Mouse (Mus musculus) CH12.LX (cell line): ENCODE data around the gene Hscb. TPM values are rescaled to one million over a fixed set of nuclear protein-coding genes. Genes with fewer than 3 reads are reported as not detected.

Experiments used
- DNase-seq: peaks from one replicate; pipeline ENCODE4 v3.0.0-alpha.2; 2013; ENCODE audit errors: extremely low read depth
- H3K27ac ChIP-seq: 2 replicates; pipeline ENCODE4 v1.5.1; 2012; ENCODE audit warnings: low read depth, mild to moderate bottlenecking, control low read depth, moderate library complexity; ENCODE audit not compliant: insufficient read depth
- H3K27me3 ChIP-seq: replicated peaks from 2 replicates; pipeline ENCODE3; 2012; ENCODE audit warnings: inconsistent platforms
- H3K36me3 ChIP-seq, 2 experiments: replicated peaks in 1 of 2; 2 replicates each; pipeline versions ENCODE3 to v1.6.1; 2012; ENCODE audit warnings: inconsistent platforms in 1 of 2, low read length in 1 of 2, mild to moderate bottlenecking in 1 of 2, mixed read lengths in 1 of 2, moderate library complexity in 1 of 2; ENCODE audit not compliant: control insufficient read depth in 1 of 2, insufficient read depth in 1 of 2
- H3K4me1 ChIP-seq, 2 experiments: 2 replicates each; pipeline ENCODE4 v1.6.1; 2012; ENCODE audit warnings: inconsistent platforms in 1 of 2, moderate library complexity in 1 of 2; ENCODE audit not compliant: insufficient read depth in 2 of 2, control insufficient read depth in 1 of 2
- H3K4me2 ChIP-seq: 2 replicates; pipeline ENCODE4 v1.6.1; 2012; ENCODE audit warnings: low read depth, mild to moderate bottlenecking, control low read depth; ENCODE audit not compliant: poor library complexity, insufficient read depth, severe bottlenecking
- H3K4me3 ChIP-seq, 3 experiments: fragments of 150-350 bp in 1 of 3; sonication (generic) in 1 of 3; replicated peaks in 1 of 3; 2 replicates each; pipeline versions ENCODE3 to v1.5.1; 2011 to 2012; ENCODE audit warnings: low read depth in 2 of 3, low read length in 2 of 3, mild to moderate bottlenecking in 2 of 3, moderate library complexity in 2 of 3, control low read depth in 1 of 3, improper control_type of control experiment in 1 of 3, inconsistent platforms in 1 of 3, mixed read lengths in 1 of 3; ENCODE audit not compliant: poor library complexity in 1 of 3
- H3K79me2 ChIP-seq: replicated peaks from 2 replicates; pipeline ENCODE4 v1.6.1; 2012; ENCODE audit warnings: mild to moderate bottlenecking, moderate library complexity; ENCODE audit not compliant: control insufficient read depth, poor library complexity, insufficient read depth, severe bottlenecking; ENCODE audit errors: extremely low read depth
- H3K9ac ChIP-seq: 2 replicates; pipeline ENCODE4 v1.6.1; 2012; ENCODE audit warnings: low read depth, mild to moderate bottlenecking, control low read depth, moderate library complexity; ENCODE audit not compliant: insufficient read depth
- H3K9me3 ChIP-seq: replicated peaks from 2 replicates; pipeline ENCODE3; 2012; ENCODE audit warnings: low read length, inconsistent platforms, mixed read lengths
- BHLHE40 ChIP-seq: IDR thresholded peaks from 2 replicates; pipeline ENCODE4 v1.6.1; 2011; ENCODE audit warnings: mild to moderate bottlenecking, low read depth, low read length, improper control_type of control experiment
- CHD1 ChIP-seq: IDR thresholded peaks from 2 replicates; pipeline ENCODE4 v1.6.1; 2012; ENCODE audit warnings: low read depth, low read length, improper control_type of control experiment, inconsistent platforms
- CHD2 ChIP-seq: IDR thresholded peaks from 2 replicates; pipeline ENCODE4 v1.6.1; 2011; ENCODE audit warnings: low read length, improper control_type of control experiment
- CTCF ChIP-seq, 2 experiments: IDR thresholded peaks in 1 of 2; conservative IDR thresholded peaks in 1 of 2; 2 replicates each; pipeline ENCODE4 v1.5.1; 2011 to 2012; ENCODE audit warnings: low read depth in 2 of 2, low read length in 2 of 2, improper control_type of control experiment in 1 of 2, inconsistent platforms in 1 of 2, mild to moderate bottlenecking in 1 of 2, moderate library complexity in 1 of 2
- E2F4 ChIP-seq: IDR thresholded peaks from 2 replicates; pipeline ENCODE4 v1.6.1; 2011; ENCODE audit warnings: low read depth, low read length, improper control_type of control experiment; ENCODE audit not compliant: insufficient replicate concordance
- ELF1 ChIP-seq: IDR thresholded peaks from 2 replicates; pipeline ENCODE4 v1.6.1; 2014; ENCODE audit warnings: low read depth, mild to moderate bottlenecking, inconsistent platforms, low read length, improper control_type of control experiment
- EP300 ChIP-seq: IDR thresholded peaks from 2 replicates; pipeline ENCODE4 v1.6.1; 2011; ENCODE audit warnings: low read length, improper control_type of control experiment
- ETS1 ChIP-seq: conservative IDR thresholded peaks from 2 replicates; pipeline ENCODE4 v1.6.1; 2012; ENCODE audit warnings: low read depth, mild to moderate bottlenecking, inconsistent platforms, low read length, improper control_type of control experiment, moderate library complexity
- GABPA ChIP-seq: IDR thresholded peaks from 2 replicates; pipeline ENCODE4 v1.6.1; 2012; ENCODE audit warnings: low read depth, low read length, improper control_type of control experiment, inconsistent platforms; ENCODE audit not compliant: insufficient replicate concordance
- HCFC1 ChIP-seq: IDR thresholded peaks from 2 replicates; pipeline ENCODE4 v1.6.1; 2012; ENCODE audit warnings: low read depth, mild to moderate bottlenecking, inconsistent platforms, low read length, improper control_type of control experiment
- IRF4 ChIP-seq: IDR thresholded peaks from 2 replicates; pipeline ENCODE4 v1.6.1; 2014; ENCODE audit warnings: low read depth, mild to moderate bottlenecking, inconsistent platforms, low read length, improper control_type of control experiment
- JUN ChIP-seq: IDR thresholded peaks from 2 replicates; pipeline ENCODE4 v1.6.1; 2011; ENCODE audit warnings: low read depth, mild to moderate bottlenecking, low read length, improper control_type of control experiment, moderate library complexity; ENCODE audit not compliant: insufficient read depth
- JUND ChIP-seq: conservative IDR thresholded peaks from 2 replicates; pipeline ENCODE4 v1.6.1; 2011; ENCODE audit warnings: low read depth, low read length, improper control_type of control experiment
- KAT2A ChIP-seq: IDR thresholded peaks from 2 replicates; pipeline ENCODE4 v1.6.1; 2012; ENCODE audit warnings: low read length, improper control_type of control experiment, inconsistent platforms; ENCODE audit not compliant: insufficient replicate concordance
- MAFK ChIP-seq: IDR thresholded peaks from 2 replicates; pipeline ENCODE4 v1.6.1; 2011; ENCODE audit warnings: low read length, improper control_type of control experiment; ENCODE audit not compliant: insufficient replicate concordance
- MAX ChIP-seq: IDR thresholded peaks from 2 replicates; pipeline ENCODE4 v1.6.1; 2011; ENCODE audit warnings: low read length, improper control_type of control experiment
- MAZ ChIP-seq: IDR thresholded peaks from 2 replicates; pipeline ENCODE4 v1.6.1; 2012; ENCODE audit warnings: low read depth, mild to moderate bottlenecking, inconsistent platforms, low read length, improper control_type of control experiment, moderate library complexity
- MEF2A ChIP-seq: IDR thresholded peaks from 2 replicates; pipeline ENCODE4 v1.6.1; 2014; ENCODE audit warnings: low read depth, mild to moderate bottlenecking, inconsistent platforms, low read length, improper control_type of control experiment, borderline replicate concordance
- MXI1 ChIP-seq: IDR thresholded peaks from 2 replicates; pipeline ENCODE4 v1.6.1; 2011; ENCODE audit warnings: mild to moderate bottlenecking, low read depth, low read length, improper control_type of control experiment
- MYC ChIP-seq: IDR thresholded peaks from 2 replicates; pipeline ENCODE4 v1.6.1; 2011; ENCODE audit warnings: low read depth, mild to moderate bottlenecking, improper control_type of control experiment, low read length
- NELFE ChIP-seq: IDR thresholded peaks from 2 replicates; pipeline ENCODE4 v1.6.1; 2011; ENCODE audit warnings: low read depth, low read length, improper control_type of control experiment
- NRF1 ChIP-seq: IDR thresholded peaks from 2 replicates; pipeline ENCODE4 v1.6.1; 2014; ENCODE audit warnings: low read depth, mild to moderate bottlenecking, inconsistent platforms, low read length, improper control_type of control experiment, moderate library complexity
- PAX5 ChIP-seq: IDR thresholded peaks from 2 replicates; pipeline ENCODE4 v1.6.1; 2012; ENCODE audit warnings: low read length, inconsistent platforms, mixed read lengths
- POLR2A ChIP-seq: IDR thresholded peaks from 2 replicates; pipeline ENCODE4 v1.6.1; 2011; ENCODE audit warnings: low read depth, mild to moderate bottlenecking, improper control_type of control experiment, low read length
- POLR2AphosphoS2 ChIP-seq: IDR thresholded peaks from 2 replicates; pipeline ENCODE4 v1.6.1; 2011; ENCODE audit warnings: low read depth, low read length, improper control_type of control experiment
- RAD21 ChIP-seq: IDR thresholded peaks from 2 replicates; pipeline ENCODE4 v1.6.1; 2011; ENCODE audit warnings: low read depth, mild to moderate bottlenecking, low read length, improper control_type of control experiment, moderate library complexity
- RCOR1 ChIP-seq: conservative IDR thresholded peaks from 2 replicates; pipeline ENCODE4 v1.6.1; 2012; ENCODE audit warnings: low read depth, mild to moderate bottlenecking, inconsistent platforms, low read length, improper control_type of control experiment
- SIN3A ChIP-seq: IDR thresholded peaks from 2 replicates; pipeline ENCODE4 v1.6.1; 2012; ENCODE audit warnings: low read length, improper control_type of control experiment, inconsistent platforms
- SMC3 ChIP-seq: IDR thresholded peaks from 2 replicates; pipeline ENCODE4 v1.6.1; 2011; ENCODE audit warnings: low read depth, low read length, improper control_type of control experiment
- TBP ChIP-seq: conservative IDR thresholded peaks from 2 replicates; pipeline ENCODE4 v1.6.1; 2011; ENCODE audit warnings: low read depth, low read length, improper control_type of control experiment
- TCF12 ChIP-seq: IDR thresholded peaks from 2 replicates; pipeline ENCODE4 v1.6.1; 2014; ENCODE audit warnings: low read depth, mild to moderate bottlenecking, inconsistent platforms, low read length, improper control_type of control experiment
- UBTF ChIP-seq: IDR thresholded peaks from 2 replicates; pipeline ENCODE4 v1.6.1; 2012; ENCODE audit warnings: low read depth, mild to moderate bottlenecking, inconsistent platforms, low read length, improper control_type of control experiment, moderate library complexity
- USF1 ChIP-seq: IDR thresholded peaks from 2 replicates; pipeline ENCODE4 v1.6.1; 2014; ENCODE audit warnings: low read depth, mild to moderate bottlenecking, inconsistent platforms, low read length, improper control_type of control experiment
- USF2 ChIP-seq: conservative IDR thresholded peaks from 2 replicates; pipeline ENCODE4 v1.6.1; 2011; ENCODE audit warnings: low read depth, low read length, improper control_type of control experiment
- ZC3H11A ChIP-seq: IDR thresholded peaks from 2 replicates; pipeline ENCODE4 v1.6.1; 2012; ENCODE audit warnings: low read depth, mild to moderate bottlenecking, inconsistent platforms, low read length, improper control_type of control experiment
- ZKSCAN1 ChIP-seq: IDR thresholded peaks from 2 replicates; pipeline ENCODE4 v1.6.1; 2012; ENCODE audit warnings: low read depth, inconsistent platforms, low read length, improper control_type of control experiment, borderline replicate concordance
- ZMIZ1 ChIP-seq: IDR thresholded peaks from 2 replicates; pipeline ENCODE4 v1.6.1; 2012; ENCODE audit warnings: low read depth, mild to moderate bottlenecking, inconsistent platforms, low read length, improper control_type of control experiment
- ZNF384 ChIP-seq: IDR thresholded peaks from 2 replicates; pipeline ENCODE4 v1.6.1; 2012; ENCODE audit warnings: low read depth, low read length, improper control_type of control experiment, inconsistent platforms
- dilution Hi-C: fragments of 300-500 bp; cut with MboI; formaldehyde crosslinking; loops from 2 replicates; pipeline ENCODE4 v1.14.3; 2020; ENCODE audit warnings: low sequenced_read_pairs; ENCODE audit not compliant: extremely low pct_unique_long_range_greater_than_20kb, extremely low pct_ligation_motif_present
- in situ Hi-C: fragments of 300-500 bp; cut with MboI; formaldehyde crosslinking; loops from 3 replicates; pipeline ENCODE4 v1.14.3; 2019; ENCODE audit warnings: low sequenced_read_pairs, low pct_ligation_motif_present, low pct_unique_long_range_greater_than_20kb, mixed read lengths
- polyA plus RNA-seq: library from polyadenylated mRNA; unstranded; fragments of >175 nt; gene quantifications from 2 replicates; pipeline ENCODE4 v1.2.1, GENCODE M21; 2012; ENCODE audit warnings: low read depth; ENCODE audit not compliant: insufficient read length
- total RNA-seq, 2 experiments: library from RNA; depleted of rRNA; stranded (reverse); fragments of 300-350 nt in 1 of 2; fragments of >200 nt in 1 of 2; gene quantifications; 2 replicates each; pipeline ENCODE4 v1.2.3; 2012 to 2014

The Hscb gene
- total and polyA plus RNA-seq, 3 experiments, result 28.2 to 64.0 (median 59.5) TPM

DNA sequence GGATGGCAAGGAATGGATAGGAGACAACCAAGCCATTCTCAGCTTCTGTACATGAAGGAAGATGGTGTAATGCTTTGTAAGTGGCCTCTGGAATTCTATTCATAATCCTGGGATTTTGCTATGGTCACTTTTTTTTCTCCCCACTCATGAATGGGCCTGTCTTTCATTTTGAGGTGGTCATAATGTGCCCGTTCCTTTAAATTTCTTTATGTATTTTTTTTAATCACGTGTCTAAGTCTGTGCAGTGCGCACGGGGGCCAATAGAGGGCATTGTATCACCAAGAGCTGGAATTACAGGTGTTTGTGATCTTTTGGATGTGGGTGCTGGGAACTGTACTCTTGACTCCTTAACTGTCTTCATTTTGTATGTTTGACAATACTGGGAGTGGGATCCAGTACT, 888 bp upstream of the Hscb start:
- dilution Hi-C loops (no loop called here), in situ Hi-C loops (no loop called here)
- peak; percentile 73 for DNase-seq
- peak overlapping the region; percentile 89 for H3K27ac ChIP-seq
- H3K27me3 ChIP-seq, result no peaks in the 10 kb centered on the region
- TF ChIP-seq POLR2AphosphoS2 (no peak), NRF1 (no peak), ZC3H11A (no peak), ETS1 (no peak), IRF4 (no peak), MAFK (0 out of 2 replicates have a peak, but pooled peaks have one; percentile 30), TBP (no peak), ELF1 (no peak), TCF12 (no peak), JUN (no peak), JUND (no peak), ZMIZ1 (no peak), PAX5 (no peak), CHD1 (no peak), EP300 (no peak), GABPA (no peak), RCOR1 (no peak), BHLHE40 (peak; percentile 91), ZKSCAN1 (no peak), CTCF (conservative IDR thresholded peaks at IDR 0.05 in 1 of 2, IDR thresholded peaks at IDR 0.05 in 1 of 2; ENCODE audit: low read depth in 2 of 2, low read length in 2 of 2) (peak; percentile 25 to 72; a peak in 3 of 4 replicates), HCFC1 (no peak), CHD2 (no peak), USF2 (peak; percentile 70), ZNF384 (peak; percentile 73), MXI1 (peak; percentile 70; the same call in 1 of the 2 replicates), SIN3A (peak; percentile 76), SMC3 (peak; percentile 27), MAX (peak; percentile 70; the same call in 1 of the 2 replicates), MYC (peak; percentile 54; the same call in 1 of the 2 replicates), MEF2A (no peak), KAT2A (no peak), USF1 (peak; percentile 74), RAD21 (peak; percentile 38), E2F4 (no peak), NELFE (no peak), POLR2A (no peak), MAZ (no peak), UBTF (no peak)
- no peaks in the 10 kb centered on the region for H3K9me3 ChIP-seq
- H3K4me3 ChIP-seq, result peak overlapping the region; percentile 82 to 96 (median 92)
- peak overlapping the region; percentile 96 for H3K9ac ChIP-seq
- H3K4me2 ChIP-seq, result peak overlapping the region; percentile 52
- peaks cover 4 to 28% of the 10 kb centered on the region in 2 experiments for H3K4me1 ChIP-seq
- H3K36me3 ChIP-seq, result peaks cover 18 to 49% of the 10 kb centered on the region in 2 experiments
- peaks cover 8% of the 10 kb centered on the region for H3K79me2 ChIP-seq
